7 mouse cellular contexts compared by ENCODE assay signal in genomic region chr5:21277685-21278084, GRCm38 (mm10).
DNase-seq lines count a peak whose midpoint lies in the region; ATAC-seq and TF ChIP-seq lines count a peak whose summit lies in the region.
"Not testable (repeated sequence)": the region's sequence is repeated elsewhere in the genome, so short reads cannot be mapped to it uniquely, and the experiment has no call there.

No protein-coding gene starts in this region.

- TF ChIP-seq CTCF in Patski (IDR thresholded peaks at IDR 0.05) = peak; percentile 19
- peak; percentile 30; the same call in 1 of the 2 replicates for TF ChIP-seq CTCF in cortical plate, adult 2 months (IDR thresholded peaks at IDR 0.05; ENCODE audit: extremely low read depth, insufficient read depth, low read length)
- peak; percentile 61 for TF ChIP-seq CTCF in heart, postnatal 0 days (IDR thresholded peaks at IDR 0.05; ENCODE audit: low read depth)
- peak; percentile 47; the same call in 1 of the 2 replicates for TF ChIP-seq CTCF in kidney, postnatal 0 days (IDR thresholded peaks at IDR 0.05; ENCODE audit: low read depth)
- 0 out of 2 replicates have a peak, but pooled peaks have one; percentile 15 for TF ChIP-seq CTCF in lung, embryonic 14.5 days (IDR thresholded peaks at IDR 0.05; ENCODE audit: low read depth)
- TF ChIP-seq CTCF in midbrain, postnatal 0 days (IDR thresholded peaks at IDR 0.05) = peak; percentile 64

- TF ChIP-seq POLR2A in cortical plate, adult 2 months (IDR thresholded peaks at IDR 0.05; ENCODE audit: extremely low read depth, insufficient read depth, low read length) = not testable (repeated sequence)

- peak; percentile 6 for DNase-seq in CD4-positive, CD25-positive, alpha-beta regulatory T cell, adult 2 months (ENCODE audit: low read depth, low spot score)
- DNase-seq in Patski (ENCODE audit: low read depth, low spot score); heart, postnatal 0 days (ENCODE audit: low spot score); kidney, postnatal 0 days (ENCODE audit: low spot score); midbrain, postnatal 0 days (ENCODE audit: low spot score): not testable (repeated sequence)
- peak; percentile 15 for DNase-seq in lung, embryonic 14.5 days

- in situ Hi-C loops in Patski (cut with MboI; ENCODE audit: low pct_unique_long_range_greater_than_20kb) = not testable (repeated sequence)

- POLR2A ChIA-PET in Patski (lab: Charles Lee) = not testable (repeated sequence)

- H3K27ac ChIP-seq in cortical plate, adult 2 months (ENCODE audit: insufficient read depth, low read length); heart, postnatal 0 days (ENCODE audit: low read depth); kidney, postnatal 0 days; lung, embryonic 14.5 days (ENCODE audit: low read depth); midbrain, postnatal 0 days (ENCODE audit: low read depth, low read length): not testable (repeated sequence)

- not testable (repeated sequence) for H3K36me3 ChIP-seq in heart, postnatal 0 days (replicated peaks; ENCODE audit: control insufficient read depth, insufficient read depth, low read length); kidney, postnatal 0 days (ENCODE audit: insufficient read depth, low read length); lung, embryonic 14.5 days (ENCODE audit: insufficient read depth); midbrain, postnatal 0 days (ENCODE audit: insufficient read depth, low read length)

- H3K4me2 ChIP-seq in heart, postnatal 0 days (ENCODE audit: low read depth, low read length); kidney, postnatal 0 days (ENCODE audit: low read length); lung, embryonic 14.5 days; midbrain, postnatal 0 days (ENCODE audit: low read depth, low read length, poor library complexity, severe bottlenecking): not testable (repeated sequence)

- H3K9me3 ChIP-seq in heart, postnatal 0 days (replicated peaks; ENCODE audit: control insufficient read depth, low read length); kidney, postnatal 0 days (replicated peaks; ENCODE audit: low read length); lung, embryonic 14.5 days (ENCODE audit: low read depth, low read length); midbrain, postnatal 0 days (ENCODE audit: low read length): not testable (repeated sequence)

- H3K4me3 ChIP-seq in cortical plate, adult 2 months (ENCODE audit: insufficient read depth, low read length); heart, postnatal 0 days (ENCODE audit: low read depth, low read length); kidney, postnatal 0 days (replicated peaks; ENCODE audit: low read depth, low read length); lung, embryonic 14.5 days (ENCODE audit: low read depth, low read length); midbrain, postnatal 0 days (ENCODE audit: low read depth, low read length): not testable (repeated sequence)

- not testable (repeated sequence) for H3K9ac ChIP-seq in heart, postnatal 0 days (replicated peaks; ENCODE audit: low read depth, low read length); kidney, postnatal 0 days (ENCODE audit: low read depth, low read length); lung, embryonic 14.5 days; midbrain, postnatal 0 days (replicated peaks; ENCODE audit: low read length, poor library complexity, severe bottlenecking)

- WGBS in heart, postnatal 0 days = 31% methylated on average over 2 of the region's 2 CpGs
- 52% methylated on average over 2 of the region's 2 CpGs for WGBS in kidney, postnatal 0 days
- WGBS in lung, embryonic 14.5 days = 44% methylated on average over 2 of the region's 2 CpGs
- WGBS in midbrain, postnatal 0 days = 50% methylated on average over 2 of the region's 2 CpGs

- not testable (repeated sequence) for H3K27me3 ChIP-seq in Patski; heart, postnatal 0 days (ENCODE audit: control insufficient read depth, insufficient read depth, low read length); kidney, postnatal 0 days (ENCODE audit: insufficient read depth, low read length); lung, embryonic 14.5 days (ENCODE audit: insufficient read depth, low read length); midbrain, postnatal 0 days (ENCODE audit: insufficient read depth, low read length)

- CTCF ChIA-PET in Patski (lab: Charles Lee) = interaction anchor here (1.2 to 1.4 kb wide), 2 partner anchors 9 to 11 kb away, joined by 3 read pairs; no protein-coding TSS in a partner anchor

- ATAC-seq in Patski; heart, postnatal 0 days (ENCODE audit: insufficient read depth, low read depth); kidney, postnatal 0 days (replicated peaks; ENCODE audit: low FRiP score, low read depth); lung, embryonic 14.5 days (ENCODE audit: insufficient read depth); midbrain, postnatal 0 days (ENCODE audit: low FRiP score): not testable (repeated sequence)

- TF ChIP-seq EP300 in heart, postnatal 0 days (IDR thresholded peaks at IDR 0.05; ENCODE audit: low read depth) = not testable (repeated sequence)

- H3K4me1 ChIP-seq in cortical plate, adult 2 months (ENCODE audit: control insufficient read depth, insufficient read depth, low read length); heart, postnatal 0 days (ENCODE audit: control insufficient read depth, insufficient read depth); kidney, postnatal 0 days (replicated peaks; ENCODE audit: insufficient read depth, low read length); lung, embryonic 14.5 days (ENCODE audit: insufficient read depth); midbrain, postnatal 0 days (ENCODE audit: insufficient read depth, low read length): not testable (repeated sequence)
